Mouse (Mus musculus): Measurements from ENCODE around the gene Rpl3. TPM values are rescaled to one million over a fixed set of nuclear protein-coding genes. Genes with fewer than 3 reads are reported as not detected.
A peak's percentile ranks its signal among the peaks of the same experiment; 100 is the strongest.

The Rpl3 gene
- polyA plus RNA-seq, 1 experiment from 2014 or later = 1,053 TPM

DNA sequence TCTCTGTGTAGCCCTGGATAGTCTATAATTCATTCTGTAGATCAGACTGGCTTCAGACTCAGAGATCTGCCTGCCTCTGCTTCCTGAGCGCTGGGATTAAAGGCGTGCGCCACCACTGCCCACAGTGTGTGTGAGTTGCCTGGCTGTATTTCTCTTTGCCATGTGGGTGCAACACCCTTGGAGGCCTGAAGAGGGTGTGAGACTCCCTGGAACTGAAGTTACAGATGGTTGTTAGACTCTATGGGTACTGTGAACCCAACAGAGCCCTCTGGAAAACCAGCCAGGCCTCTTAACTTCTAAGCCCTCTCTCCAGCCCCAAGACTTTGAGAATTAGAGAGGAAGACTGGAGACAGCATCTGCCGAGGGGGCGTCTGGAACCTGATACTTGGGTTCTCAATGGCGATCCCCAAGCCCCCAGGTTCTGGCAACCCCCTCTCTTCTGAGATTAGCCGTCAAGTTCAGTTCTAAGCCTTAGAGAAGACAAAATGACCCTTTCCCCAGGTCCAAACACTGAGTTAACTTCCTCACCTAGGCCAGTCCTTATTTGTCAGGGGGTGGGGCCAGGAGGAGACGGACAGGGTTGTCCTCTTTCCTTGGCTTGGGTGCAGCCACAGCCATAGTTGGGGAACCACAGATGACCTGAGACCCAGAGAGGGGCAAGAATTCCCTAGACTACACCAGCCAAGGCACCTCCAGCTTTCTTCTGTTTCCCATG is 31.2 kb downstream of the Rpl3 start:
- H3K27me3 ChIP-seq = no peaks in the 10 kb centered on the region
- H3K4me1 ChIP-seq = peaks cover 13% of the 10 kb centered on the region
- no peak for ATAC-seq (ENCODE audit: borderline replicate concordance, extremely low read depth, low FRiP score, low TSS enrichment)
- no peak overlapping the region for H3K4me2 ChIP-seq
- no peaks in the 10 kb centered on the region for H3K9me3 ChIP-seq
- 84% methylated on average over 8 of the region's 8 CpGs for WGBS
- H3K36me3 ChIP-seq = no peaks in the 10 kb centered on the region
- no peak overlapping the region for H3K27ac ChIP-seq
- no peak overlapping the region for H3K4me3 ChIP-seq
- H3K9ac ChIP-seq = no peak overlapping the region

DNA sequence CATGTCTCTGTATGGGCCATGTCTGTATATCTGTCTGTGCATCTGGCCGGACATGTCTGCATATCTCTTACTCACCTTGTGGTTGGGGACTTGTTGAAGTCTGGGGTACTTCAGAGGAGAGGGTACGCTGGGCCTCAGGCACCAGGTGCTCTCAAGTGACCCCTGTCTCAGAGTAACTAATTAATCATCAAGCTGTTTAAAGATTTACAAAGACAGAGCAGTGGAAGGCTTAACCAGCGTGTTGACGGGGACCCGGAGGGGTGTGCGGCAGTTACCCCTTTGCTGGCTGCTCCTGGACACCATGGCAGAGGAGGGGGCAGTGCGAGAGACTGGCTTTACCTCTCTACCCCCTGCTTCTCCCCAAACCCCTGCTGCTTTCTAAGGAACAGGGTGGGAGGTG is 32.1 kb downstream of the Rpl3 start:
- ATAC-seq (ENCODE audit: borderline replicate concordance, extremely low read depth, low FRiP score, low TSS enrichment) = no peak

GRCm38 (mm10) chr15:80058151-80058550 is 33.5 kb downstream of the Rpl3 start:
- H3K4me2 ChIP-seq = no peak overlapping the region
- H3K27me3 ChIP-seq = no peaks in the 10 kb centered on the region
- 86% methylated on average over 7 of the region's 7 CpGs for WGBS
- no peak overlapping the region for H3K4me3 ChIP-seq
- H3K9ac ChIP-seq = no peak overlapping the region
- H3K36me3 ChIP-seq = no peaks in the 10 kb centered on the region
- peaks cover 21% of the 10 kb centered on the region for H3K4me1 ChIP-seq
- no peaks in the 10 kb centered on the region for H3K9me3 ChIP-seq
- ATAC-seq (ENCODE audit: borderline replicate concordance, extremely low read depth, low FRiP score, low TSS enrichment) = no peak
- H3K27ac ChIP-seq = no peak overlapping the region

More for the DNA sequence above, 32.1 kb downstream of the Rpl3 start:
- H3K9ac ChIP-seq = no peak overlapping the region
- no peaks in the 10 kb centered on the region for H3K9me3 ChIP-seq
- no peak overlapping the region for H3K4me3 ChIP-seq
- 24% methylated on average over 7 of the region's 7 CpGs for WGBS
- H3K27ac ChIP-seq = no peak overlapping the region
- no peaks in the 10 kb centered on the region for H3K27me3 ChIP-seq
- no peak overlapping the region for H3K4me2 ChIP-seq
- peaks cover 13% of the 10 kb centered on the region for H3K4me1 ChIP-seq
- H3K36me3 ChIP-seq = no peaks in the 10 kb centered on the region

DNA sequence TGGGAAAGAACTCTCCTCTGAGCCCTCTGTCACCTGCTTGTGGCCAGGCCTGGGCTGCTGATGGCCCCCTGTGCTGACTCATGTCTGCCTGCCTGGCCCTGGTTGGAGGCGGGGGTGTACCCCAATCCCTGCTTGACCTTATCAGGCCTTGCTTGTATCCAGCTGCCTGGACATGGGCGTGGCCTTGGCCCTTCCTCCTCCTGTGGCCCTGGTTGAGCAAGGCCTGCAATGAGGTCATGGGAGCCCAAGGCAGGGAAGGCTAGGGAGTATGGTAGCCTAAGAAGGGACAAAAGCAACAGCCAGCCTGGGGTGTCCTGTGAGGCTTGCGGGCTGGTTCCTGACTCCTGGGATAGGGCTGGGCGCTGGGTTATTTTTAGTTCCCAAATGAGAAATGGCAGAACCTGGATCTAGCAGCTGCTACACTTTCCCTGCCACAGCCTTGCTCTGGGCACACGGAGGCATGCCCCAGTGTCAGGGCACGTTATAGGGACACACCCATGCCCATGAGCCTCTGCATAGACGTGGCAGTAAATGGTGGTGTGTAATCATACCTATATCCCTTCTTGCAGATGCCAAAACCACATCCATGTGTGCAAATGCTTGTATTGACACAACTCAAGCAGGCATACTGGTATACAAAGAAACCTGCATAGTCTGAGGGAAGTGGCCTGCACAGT is 37.5 kb downstream of the Rpl3 start:
- no peak overlapping the region for H3K4me3 ChIP-seq
- no peaks in the 10 kb centered on the region for H3K27me3 ChIP-seq
- no peak overlapping the region for H3K27ac ChIP-seq
- H3K9me3 ChIP-seq = no peaks in the 10 kb centered on the region
- no peaks in the 10 kb centered on the region for H3K36me3 ChIP-seq
- peaks cover 26% of the 10 kb centered on the region for H3K4me1 ChIP-seq
- 0 out of 2 replicates have a peak, but pooled peaks have one; percentile 16 for ATAC-seq (ENCODE audit: borderline replicate concordance, extremely low read depth, low FRiP score, low TSS enrichment)
- WGBS = 66% methylated on average over 7 of the region's 7 CpGs
- H3K9ac ChIP-seq = no peak overlapping the region
- no peak overlapping the region for H3K4me2 ChIP-seq

GRCm38 (mm10) chr15:80053381-80054033 is 38.2 kb downstream of the Rpl3 start:
- Histone ChIP-seq H3K4me2 (no peak overlapping the region), H3K4me3 (no peak overlapping the region), H3K9ac (no peak overlapping the region), H3K27ac (no peak overlapping the region), H3K9me3 (no peaks in the 10 kb centered on the region), H3K27me3 (no peaks in the 10 kb centered on the region), H3K36me3 (no peaks in the 10 kb centered on the region), H3K4me1 (peaks cover 26% of the 10 kb centered on the region)
- no peak for ATAC-seq (ENCODE audit: borderline replicate concordance, extremely low read depth, low FRiP score, low TSS enrichment)
- WGBS = 67% methylated on average over 8 of the region's 8 CpGs

DNA sequence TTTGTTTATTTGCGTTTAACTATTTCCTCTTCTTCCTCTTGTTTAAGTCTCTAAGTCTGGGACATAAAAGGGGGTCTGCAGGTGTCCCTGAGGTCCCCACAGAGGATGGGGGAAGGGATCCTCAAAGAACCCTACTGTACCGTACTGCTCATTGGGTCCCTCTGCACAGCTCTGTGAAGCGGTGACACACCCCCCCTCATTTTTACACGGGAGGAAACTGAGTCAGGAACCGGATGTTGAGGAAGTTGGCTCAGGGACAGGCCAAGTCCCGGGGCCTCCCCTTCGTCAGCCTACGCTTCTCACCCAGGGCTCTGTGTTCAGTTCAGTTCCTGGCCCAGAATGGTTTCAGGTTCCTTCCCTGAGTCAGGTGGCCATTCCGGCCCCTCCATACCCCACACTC is 39.9 kb downstream of the Rpl3 start:
- no peaks in the 10 kb centered on the region for H3K27me3 ChIP-seq
- 72% methylated on average over 9 of the region's 9 CpGs for WGBS

DNA sequence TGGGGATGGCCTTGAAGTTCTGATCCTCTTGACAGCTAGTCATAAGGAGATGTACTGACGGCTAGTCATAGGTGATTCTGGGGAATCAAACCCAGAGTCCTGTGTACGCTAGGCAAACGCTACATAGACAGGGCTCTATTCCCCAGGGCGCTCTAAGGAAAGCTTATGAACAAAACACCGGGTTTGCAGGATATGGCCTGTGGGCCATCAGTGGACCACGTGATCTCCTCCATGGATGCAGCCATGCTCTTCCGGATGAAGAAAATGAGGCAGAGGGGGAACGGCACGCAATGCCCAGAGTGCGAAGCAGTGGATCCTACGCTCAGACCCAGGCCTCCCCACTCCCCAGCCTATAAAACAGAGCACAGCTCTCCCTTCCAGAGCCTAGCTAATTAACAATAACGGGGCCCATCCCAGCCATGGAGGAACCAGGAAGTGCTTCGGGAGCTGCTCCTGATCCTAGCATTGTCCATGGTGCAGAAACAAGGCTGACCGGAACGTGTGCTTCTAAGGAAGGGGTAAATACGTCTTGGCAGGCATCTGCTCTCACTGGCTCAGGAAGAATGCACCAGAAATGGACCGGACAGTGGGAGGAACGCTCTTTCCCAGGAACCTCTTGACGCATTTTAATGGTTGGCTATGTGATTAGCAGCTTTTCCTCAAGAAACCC is 40.4 kb downstream of the Rpl3 start:
- ATAC-seq (ENCODE audit: borderline replicate concordance, extremely low read depth, low FRiP score, low TSS enrichment) = no peak
- Histone ChIP-seq H3K4me2 (no peak overlapping the region), H3K9ac (no peak overlapping the region), H3K4me1 (peaks cover 26% of the 10 kb centered on the region), H3K27ac (peak overlapping the region; percentile 79), H3K27me3 (no peaks in the 10 kb centered on the region), H3K9me3 (no peaks in the 10 kb centered on the region), H3K4me3 (no peak overlapping the region), H3K36me3 (no peaks in the 10 kb centered on the region)
- WGBS = 59% methylated on average over 19 of the region's 19 CpGs

More for the DNA sequence above, 39.9 kb downstream of the Rpl3 start:
- no peaks in the 10 kb centered on the region for H3K9me3 ChIP-seq
- no peak overlapping the region for H3K4me2 ChIP-seq
- H3K27ac ChIP-seq = peak overlapping the region; percentile 75
- H3K9ac ChIP-seq = no peak overlapping the region
- ATAC-seq (ENCODE audit: borderline replicate concordance, extremely low read depth, low FRiP score, low TSS enrichment) = peak; percentile 24; the same call in 1 of the 2 replicates
- no peak overlapping the region for H3K4me3 ChIP-seq
- no peaks in the 10 kb centered on the region for H3K36me3 ChIP-seq
- peaks cover 26% of the 10 kb centered on the region for H3K4me1 ChIP-seq

- H3K4me3 ChIP-seq = no peak overlapping the region
- peak; percentile 43; the same call in 1 of the 2 replicates for ATAC-seq (ENCODE audit: borderline replicate concordance, extremely low read depth, low FRiP score, low TSS enrichment)
- peaks cover 26% of the 10 kb centered on the region for H3K4me1 ChIP-seq
- peak overlapping the region; percentile 79 for H3K27ac ChIP-seq
- 44% methylated on average over 4 of the region's 4 CpGs for WGBS
- H3K27me3 ChIP-seq = no peaks in the 10 kb centered on the region
- no peaks in the 10 kb centered on the region for H3K36me3 ChIP-seq
- H3K4me2 ChIP-seq = no peak overlapping the region
- H3K9me3 ChIP-seq = 0 out of 2 replicates have a peak, but pooled peaks cover 2% of the 10 kb centered on the region
- H3K9ac ChIP-seq = no peak overlapping the region
Observed at GRCm38 (mm10) chr15:80050093-80050492, 41.6 kb downstream of the Rpl3 start.

DNA sequence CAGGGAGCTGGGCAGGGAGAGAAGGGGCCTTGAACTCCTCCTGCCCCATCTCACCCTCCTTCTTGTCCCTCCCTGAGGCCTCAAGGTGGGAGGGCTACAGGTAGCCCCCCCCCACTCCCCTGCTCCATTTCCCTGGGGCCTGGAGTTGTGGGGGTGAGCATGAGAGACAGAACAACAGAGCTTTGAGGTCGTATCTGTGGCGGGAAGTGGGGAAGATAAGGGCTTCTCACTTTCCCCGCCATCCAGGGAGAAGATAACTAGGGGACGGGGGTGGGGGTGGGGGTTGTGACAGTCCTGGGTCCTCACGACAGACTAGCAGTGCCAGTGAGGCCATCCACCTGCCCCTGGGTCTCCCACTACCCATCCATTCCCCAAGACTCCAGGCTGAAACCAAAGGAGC is 43.7 kb downstream of the Rpl3 start:
- H3K9ac ChIP-seq = no peak overlapping the region
- ATAC-seq (ENCODE audit: borderline replicate concordance, extremely low read depth, low FRiP score, low TSS enrichment) = no peak
- 15% methylated on average over 5 of the region's 5 CpGs for WGBS
- peaks cover 18% of the 10 kb centered on the region for H3K4me1 ChIP-seq
- no peaks in the 10 kb centered on the region for H3K36me3 ChIP-seq
- H3K4me3 ChIP-seq = no peak overlapping the region
- H3K4me2 ChIP-seq = no peak overlapping the region
- H3K27ac ChIP-seq = no peak overlapping the region
- H3K27me3 ChIP-seq = no peaks in the 10 kb centered on the region
- 0 out of 2 replicates have a peak, but pooled peaks cover 2% of the 10 kb centered on the region for H3K9me3 ChIP-seq

DNA sequence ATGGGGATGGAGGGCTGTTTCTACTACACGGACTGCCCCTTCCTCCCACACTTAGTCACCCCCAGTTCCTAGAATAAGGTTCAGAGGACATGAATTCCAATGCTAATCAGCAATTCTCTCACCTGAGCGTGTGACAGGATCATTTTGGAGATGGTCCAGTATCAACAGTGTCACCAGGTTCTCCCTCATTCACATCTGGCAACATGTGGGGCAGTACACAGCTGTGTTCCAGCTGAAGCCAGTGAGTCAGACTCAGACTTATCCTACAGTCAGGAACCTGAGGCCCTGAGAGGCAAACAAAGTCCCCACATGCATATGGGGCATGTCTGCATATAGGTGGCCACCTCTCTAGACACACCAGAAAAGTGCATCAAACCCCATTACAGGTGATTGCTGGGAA is 44.4 kb downstream of the Rpl3 start:
- no peaks in the 10 kb centered on the region for H3K27me3 ChIP-seq
- H3K4me1 ChIP-seq = peaks cover 17% of the 10 kb centered on the region
- WGBS = 60% methylated on average over 2 of the region's 2 CpGs
- no peak overlapping the region for H3K27ac ChIP-seq
- ATAC-seq (ENCODE audit: borderline replicate concordance, extremely low read depth, low FRiP score, low TSS enrichment) = no peak
- 0 out of 2 replicates have a peak, but pooled peaks cover 2% of the 10 kb centered on the region for H3K9me3 ChIP-seq
- no peak overlapping the region for H3K4me3 ChIP-seq
- no peak overlapping the region for H3K9ac ChIP-seq
- no peak overlapping the region for H3K4me2 ChIP-seq
- H3K36me3 ChIP-seq = no peaks in the 10 kb centered on the region

DNA sequence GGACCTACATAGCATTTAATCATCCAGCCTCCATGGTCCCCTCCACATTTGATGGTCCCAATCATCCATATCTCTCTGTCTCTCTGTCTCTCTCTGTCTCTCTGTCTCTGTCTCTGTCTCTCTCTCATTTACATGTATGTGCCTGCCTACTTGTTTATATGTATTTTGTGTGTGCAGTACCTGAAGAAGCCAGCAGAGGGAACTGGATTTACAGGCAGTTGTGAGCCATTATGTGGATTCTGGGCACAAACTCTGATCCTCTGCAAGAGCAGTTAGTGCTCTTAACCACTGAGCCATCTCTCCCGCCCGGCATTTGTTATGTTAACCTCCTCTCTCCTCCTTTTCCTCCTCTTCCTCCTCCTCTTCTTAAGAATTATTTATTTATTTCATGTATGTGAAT is 45.9 kb downstream of the Rpl3 start:
- WGBS = 100% methylated on average over 2 of the region's 2 CpGs
- Histone ChIP-seq H3K36me3 (no peaks in the 10 kb centered on the region), H3K9me3 (0 out of 2 replicates have a peak, but pooled peaks cover 2% of the 10 kb centered on the region), H3K4me1 (peaks cover 14% of the 10 kb centered on the region), H3K9ac (no peak overlapping the region), H3K4me2 (no peak overlapping the region), H3K27ac (no peak overlapping the region), H3K4me3 (no peak overlapping the region), H3K27me3 (no peaks in the 10 kb centered on the region)
- no peak for ATAC-seq (ENCODE audit: borderline replicate concordance, extremely low read depth, low FRiP score, low TSS enrichment)

All from lung, embryonic 15.5 days (tissue).